Mouse (Mus musculus): ENCODE data around the gene Mrtfa.

The Mrtfa gene

GRCm38 (mm10) chr15:81067761-81068160 is 122.8 kb downstream of the Mrtfa start:
- no peak for DNase-seq (ENCODE audit: low spot score in 2 of 2)

- peak in 1 of 2 experiments; percentile 39 for DNase-seq (ENCODE audit: low spot score in 2 of 2)
These were observed 123.6 kb downstream of the Mrtfa start for GRCm38 (mm10) chr15:81066976-81067375.

- no peak for DNase-seq (ENCODE audit: low spot score in 2 of 2)
These were observed 125.9 kb downstream of the Mrtfa start for GRCm38 (mm10) chr15:81064661-81065060.

GRCm38 (mm10) chr15:81064143-81064542 is 126.4 kb downstream of the Mrtfa start:
- DNase-seq (ENCODE audit: low spot score in 2 of 2): no peak

- DNase-seq (ENCODE audit: low spot score in 2 of 2): no peak
These were observed 127.9 kb downstream of the Mrtfa start for GRCm38 (mm10) chr15:81062616-81063015.

GRCm38 (mm10) chr15:81062175-81062588 is 128.4 kb downstream of the Mrtfa start:
- DNase-seq (ENCODE audit: low spot score in 2 of 2): no peak

GRCm38 (mm10) chr15:81060975-81061374 is 129.6 kb downstream of the Mrtfa start:
- no peak for DNase-seq (ENCODE audit: low spot score in 2 of 2)

- no peak for DNase-seq (ENCODE audit: low spot score in 2 of 2)
These were observed 132.8 kb downstream of the Mrtfa start for GRCm38 (mm10) chr15:81057736-81058135.

- DNase-seq (ENCODE audit: low spot score in 2 of 2): no peak
These were observed 135.1 kb downstream of the Mrtfa start for GRCm38 (mm10) chr15:81055488-81055887.

- no peak for DNase-seq (ENCODE audit: low spot score in 2 of 2)
These were observed 138.1 kb downstream of the Mrtfa start for GRCm38 (mm10) chr15:81052491-81052890.

GRCm38 (mm10) chr15:81050488-81050887 is 140.1 kb downstream of the Mrtfa start:
- DNase-seq (ENCODE audit: low spot score in 2 of 2): no peak

- DNase-seq (ENCODE audit: low spot score in 2 of 2): no peak
These were observed 141.0 kb downstream of the Mrtfa start for GRCm38 (mm10) chr15:81049401-81050053.

- no peak for DNase-seq (ENCODE audit: low spot score in 2 of 2)
These were observed 143.1 kb downstream of the Mrtfa start for GRCm38 (mm10) chr15:81047497-81047896.

GRCm38 (mm10) chr15:81046061-81046460 is 144.5 kb downstream of the Mrtfa start:
- no peak for DNase-seq (ENCODE audit: low spot score in 2 of 2)

GRCm38 (mm10) chr15:81045336-81045735 is 145.2 kb downstream of the Mrtfa start:
- DNase-seq (ENCODE audit: low spot score in 2 of 2): no peak

GRCm38 (mm10) chr15:81044446-81044845 is 146.1 kb downstream of the Mrtfa start:
- DNase-seq (ENCODE audit: low spot score in 2 of 2): no peak

GRCm38 (mm10) chr15:81042276-81042931 is 148.2 kb downstream of the Mrtfa start:
- no peak for DNase-seq (ENCODE audit: low spot score in 2 of 2)

GRCm38 (mm10) chr15:81041767-81042166 is 148.8 kb downstream of the Mrtfa start:
- no peak for DNase-seq (ENCODE audit: low spot score in 2 of 2)

- DNase-seq (ENCODE audit: low spot score in 2 of 2): no peak
These were observed 152.1 kb downstream of the Mrtfa start for GRCm38 (mm10) chr15:81038419-81038818.

GRCm38 (mm10) chr15:81035417-81036162 is 155.0 kb downstream of the Mrtfa start:
- DNase-seq (ENCODE audit: low spot score in 2 of 2): no peak

- no peak for DNase-seq (ENCODE audit: low spot score in 2 of 2)
These were observed 156.4 kb downstream of the Mrtfa start for GRCm38 (mm10) chr15:81034119-81034518.

- DNase-seq (ENCODE audit: low spot score in 2 of 2): no peak
These were observed 157.5 kb downstream of the Mrtfa start for GRCm38 (mm10) chr15:81032941-81033629.

Measured in right cerebral cortex, postnatal 36 days (tissue).